ENCODE assay signal across 9 mouse cellular contexts in the genomic region with DNA sequence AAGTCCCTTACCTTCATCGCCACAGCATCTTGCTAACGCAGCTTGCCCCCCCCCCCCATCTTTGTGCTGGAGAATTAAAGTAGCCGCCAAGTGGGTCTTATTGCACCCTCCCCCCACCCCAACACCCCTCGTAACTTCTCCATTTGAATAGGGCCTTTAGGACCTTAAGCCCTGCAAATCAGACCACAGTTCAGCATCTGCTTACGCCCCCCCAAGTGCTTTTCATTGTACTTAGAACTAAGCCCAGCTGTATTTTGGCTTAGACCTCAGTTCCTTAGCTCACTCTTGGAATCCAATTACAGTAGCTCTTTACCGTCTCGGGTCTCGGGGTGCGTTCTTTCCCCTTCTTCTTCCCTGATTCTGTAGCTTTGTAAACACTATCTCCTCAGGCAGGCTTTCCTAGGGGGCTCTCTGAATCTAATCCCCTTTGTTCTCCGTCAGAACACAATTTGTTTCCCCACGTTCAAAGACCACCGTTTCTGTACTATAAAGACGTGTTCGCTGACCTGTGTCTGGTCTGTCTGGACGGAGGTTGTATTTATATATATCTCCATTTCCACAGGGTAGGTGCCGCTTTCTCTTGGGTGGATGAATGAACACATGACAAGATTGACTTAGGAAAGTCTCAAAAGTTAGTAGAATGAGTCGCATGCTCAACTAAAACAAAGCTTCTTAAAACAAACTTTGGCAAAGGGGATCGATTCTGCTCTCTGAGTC.
DNase-seq lines count a peak whose midpoint lies in the region; ATAC-seq lines count a peak whose summit lies in the region.
"Had no signal": no experiment of that assay in that cellular context is flagged by ENCODE, and none has a peak within 500 bp of the region (broad histone marks: within the 10 kb centered on the region; RNA-seq: fewer than 3 reads in every experiment).

No protein-coding gene starts in this region.

- H3K9ac ChIP-seq in heart, embryonic 16.5 days (ENCODE audit: low read length), result 0 out of 2 replicates have a peak overlapping the region, but pooled peaks have one; percentile 11
- 0 out of 2 replicates have a peak overlapping the region, but pooled peaks have one; percentile 20 for H3K9ac ChIP-seq in hindbrain, embryonic 14.5 days
- no peak overlapping the region for H3K9ac ChIP-seq in midbrain, embryonic 16.5 days (ENCODE audit: low read depth, low read length)

- no peak overlapping the region for H3K27ac ChIP-seq in heart, embryonic 16.5 days (ENCODE audit: low read length)
- H3K27ac ChIP-seq in hindbrain, embryonic 14.5 days, result no peak overlapping the region
- no peak overlapping the region for H3K27ac ChIP-seq in midbrain, embryonic 16.5 days (ENCODE audit: low read length)

- no peak for DNase-seq in heart, postnatal 4 days
- peak; percentile 42 for DNase-seq in embryo, embryonic 11 days
- DNase-seq in hindbrain, embryonic 14.5 days (ENCODE audit: low spot score), result no peak
- DNase-seq in c-Kit-positive CD71-positive TER-119-positive erythroid progenitor cells, embryonic 14.5 days (ENCODE audit: low spot score), result no peak
- DNase-seq in urinary bladder, postnatal 14 days (ENCODE audit: low spot score), result no peak
- no peak for DNase-seq in layer of hippocampus, postnatal 14 days (ENCODE audit: low spot score in 2 of 2)

- H3K4me2 ChIP-seq in heart, embryonic 16.5 days (ENCODE audit: low read depth, low read length), result peak overlapping the region; percentile 57
- H3K4me2 ChIP-seq in hindbrain, embryonic 14.5 days (replicated peaks), result peak overlapping the region; percentile 49
- H3K4me2 ChIP-seq in midbrain, embryonic 16.5 days (ENCODE audit: low read length), result peak overlapping the region; percentile 59

- no peaks in the 10 kb centered on the region for H3K27me3 ChIP-seq in heart, embryonic 16.5 days (ENCODE audit: control insufficient read depth, insufficient read depth, low read length)
- no peaks in the 10 kb centered on the region for H3K27me3 ChIP-seq in hindbrain, embryonic 14.5 days (ENCODE audit: control insufficient read depth, insufficient read depth, low read length)
- no peaks in the 10 kb centered on the region for H3K27me3 ChIP-seq in midbrain, embryonic 16.5 days (ENCODE audit: control insufficient read depth, insufficient read depth, low read depth, low read length)
- H3K27me3 ChIP-seq: CH12.LX had no signal

- no peaks in the 10 kb centered on the region for H3K9me3 ChIP-seq in heart, embryonic 16.5 days (replicated peaks; ENCODE audit: control insufficient read depth, low read length)
- no peaks in the 10 kb centered on the region for H3K9me3 ChIP-seq in hindbrain, embryonic 14.5 days (ENCODE audit: control insufficient read depth, low read length)
- H3K9me3 ChIP-seq in midbrain, embryonic 16.5 days (replicated peaks; ENCODE audit: control insufficient read depth, low read length, poor library complexity, severe bottlenecking), result no peaks in the 10 kb centered on the region

- no peaks in the 10 kb centered on the region for H3K36me3 ChIP-seq in heart, embryonic 16.5 days (ENCODE audit: control insufficient read depth, insufficient read depth)
- no peaks in the 10 kb centered on the region for H3K36me3 ChIP-seq in hindbrain, embryonic 14.5 days (replicated peaks; ENCODE audit: control insufficient read depth, insufficient read depth)
- no peaks in the 10 kb centered on the region for H3K36me3 ChIP-seq in midbrain, embryonic 16.5 days (ENCODE audit: control insufficient read depth, insufficient read depth, low read length)

- WGBS in heart, embryonic 16.5 days, result 13% methylated on average over 18 of the region's 18 CpGs
- WGBS in hindbrain, embryonic 14.5 days, result 5% methylated on average over 18 of the region's 18 CpGs
- WGBS in midbrain, embryonic 16.5 days, result 2% methylated on average over 18 of the region's 18 CpGs

- H3K4me3 ChIP-seq in heart, embryonic 16.5 days (ENCODE audit: low read length), result peak overlapping the region; percentile 31
- H3K4me3 ChIP-seq in hindbrain, embryonic 14.5 days (replicated peaks; ENCODE audit: low read length), result peak overlapping the region; percentile 16
- peak overlapping the region; percentile 23 for H3K4me3 ChIP-seq in midbrain, embryonic 16.5 days (ENCODE audit: low read depth, low read length)

- no peak for ATAC-seq in heart, embryonic 16.5 days (replicated peaks; ENCODE audit: extremely low read depth, insufficient read depth, low FRiP score)
- 0 out of 2 replicates have a peak, but pooled peaks have one; percentile 34 for ATAC-seq in hindbrain, embryonic 14.5 days (ENCODE audit: low FRiP score)
- peak; percentile 25; the same call in 1 of the 2 replicates for ATAC-seq in midbrain, embryonic 16.5 days

- H3K4me1 ChIP-seq in heart, embryonic 16.5 days (ENCODE audit: control insufficient read depth, insufficient read depth, low read length), result peaks cover 12% of the 10 kb centered on the region
- H3K4me1 ChIP-seq in hindbrain, embryonic 14.5 days (replicated peaks; ENCODE audit: control insufficient read depth, insufficient read depth, low read length), result peaks cover 11% of the 10 kb centered on the region
- H3K4me1 ChIP-seq in midbrain, embryonic 16.5 days (ENCODE audit: control insufficient read depth, insufficient read depth, low read length), result peaks cover 16% of the 10 kb centered on the region
